Mouse (Mus musculus) myocyte (in vitro differentiated cells): Measurements from ENCODE around the gene Mdc1.

Experiments
- MAX ChIP-seq: IDR thresholded peaks from one replicate; pipeline ENCODE4 v1.6.1; 2011; ENCODE audit warnings: low read depth, mild to moderate bottlenecking, control low read depth
- POLR2A ChIP-seq: IDR thresholded peaks from one replicate; pipeline ENCODE4 v1.6.1; 2011; ENCODE audit warnings: low read depth, mild to moderate bottlenecking, control low read depth, moderate library complexity; ENCODE audit not compliant: insufficient read length
- POLR2AphosphoS2 ChIP-seq: IDR thresholded peaks from one replicate; pipeline ENCODE4 v1.6.1; 2011; ENCODE audit warnings: low read depth, control low read depth; ENCODE audit not compliant: insufficient read length
- REST ChIP-seq: IDR thresholded peaks from one replicate; pipeline ENCODE4 v1.6.1; 2011; ENCODE audit warnings: mild to moderate bottlenecking, control low read depth, moderate library complexity; ENCODE audit not compliant: insufficient read depth, insufficient read length
- TCF12 ChIP-seq: IDR thresholded peaks from one replicate; pipeline ENCODE4 v1.6.1; 2011; ENCODE audit warnings: mild to moderate bottlenecking, control low read depth; ENCODE audit not compliant: poor library complexity, insufficient read depth, severe bottlenecking
- TCF3 ChIP-seq: IDR thresholded peaks from one replicate; pipeline ENCODE4 v1.6.1; 2011; ENCODE audit warnings: low read depth, control low read depth; ENCODE audit not compliant: insufficient read length
- USF1 ChIP-seq: IDR thresholded peaks from one replicate; pipeline ENCODE4 v1.6.1; 2011; ENCODE audit warnings: low read depth, mild to moderate bottlenecking, control low read depth, moderate library complexity

- peak; percentile 90 for TF ChIP-seq POLR2AphosphoS2
- peak; percentile 33 for TF ChIP-seq POLR2A
- no peak for TF ChIP-seq USF1
- no peak for TF ChIP-seq TCF12
- no peak for TF ChIP-seq TCF3
- TF ChIP-seq REST, result no peak
- TF ChIP-seq MAX, result no peak
Observed at GRCm38 (mm10) chr17:35835424-35836140, 5.7 kb upstream of the Mdc1 start.
